Mouse (Mus musculus) 3T3-L1 (cell line): ENCODE measurements around the gene Nfib.

Experiments used
- DNase-seq: peaks from one replicate; pipeline ENCODE4 v3.0.0-alpha.2; 2015; ENCODE audit warnings: low read depth, low spot score

The Nfib gene

DNA sequence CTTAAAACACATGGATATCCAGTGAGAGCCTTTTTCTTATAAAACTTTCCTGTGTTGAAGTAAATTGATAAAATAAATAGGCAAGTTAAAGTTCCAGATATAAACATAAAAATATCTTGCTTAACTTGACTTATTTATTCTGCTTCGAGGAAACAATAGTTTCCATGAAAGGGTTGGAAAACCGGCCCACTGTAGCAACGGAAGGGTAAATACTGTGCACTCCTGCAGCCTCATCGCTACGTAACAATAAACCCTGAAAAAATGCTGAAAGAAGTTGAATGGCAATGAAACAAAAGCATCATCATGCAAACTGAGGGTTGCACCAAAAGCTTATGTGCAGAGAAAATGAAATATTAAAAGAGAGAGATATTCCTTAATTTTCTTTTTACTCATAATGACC is 203.5 kb downstream of the Nfib start:
- DNase-seq, result no peak

DNA sequence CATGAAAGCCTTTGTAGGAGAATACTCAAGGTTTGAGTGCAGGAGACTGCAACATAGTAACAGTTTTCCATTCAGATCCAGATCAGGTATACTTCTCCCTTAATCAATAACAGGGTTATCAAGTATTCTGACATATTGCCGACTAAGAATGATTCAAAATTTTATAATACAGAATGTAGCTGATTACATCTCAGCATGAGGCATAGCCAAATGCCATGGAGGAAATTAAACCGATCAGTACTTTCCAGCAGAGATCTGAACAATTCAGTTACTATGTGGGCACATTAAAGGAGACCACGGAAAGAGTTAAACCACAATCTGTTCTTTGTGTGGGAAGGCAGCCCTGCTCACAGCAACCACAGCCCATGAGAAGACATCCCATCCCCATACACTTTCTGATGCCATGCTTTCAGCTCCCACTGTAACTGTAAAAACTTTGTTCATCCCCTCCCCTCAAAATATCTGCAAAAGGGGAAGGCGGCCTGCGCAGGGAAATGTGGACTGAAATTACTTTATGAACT is 204.9 kb downstream of the Nfib start:
- peak; percentile 32 for DNase-seq

DNA sequence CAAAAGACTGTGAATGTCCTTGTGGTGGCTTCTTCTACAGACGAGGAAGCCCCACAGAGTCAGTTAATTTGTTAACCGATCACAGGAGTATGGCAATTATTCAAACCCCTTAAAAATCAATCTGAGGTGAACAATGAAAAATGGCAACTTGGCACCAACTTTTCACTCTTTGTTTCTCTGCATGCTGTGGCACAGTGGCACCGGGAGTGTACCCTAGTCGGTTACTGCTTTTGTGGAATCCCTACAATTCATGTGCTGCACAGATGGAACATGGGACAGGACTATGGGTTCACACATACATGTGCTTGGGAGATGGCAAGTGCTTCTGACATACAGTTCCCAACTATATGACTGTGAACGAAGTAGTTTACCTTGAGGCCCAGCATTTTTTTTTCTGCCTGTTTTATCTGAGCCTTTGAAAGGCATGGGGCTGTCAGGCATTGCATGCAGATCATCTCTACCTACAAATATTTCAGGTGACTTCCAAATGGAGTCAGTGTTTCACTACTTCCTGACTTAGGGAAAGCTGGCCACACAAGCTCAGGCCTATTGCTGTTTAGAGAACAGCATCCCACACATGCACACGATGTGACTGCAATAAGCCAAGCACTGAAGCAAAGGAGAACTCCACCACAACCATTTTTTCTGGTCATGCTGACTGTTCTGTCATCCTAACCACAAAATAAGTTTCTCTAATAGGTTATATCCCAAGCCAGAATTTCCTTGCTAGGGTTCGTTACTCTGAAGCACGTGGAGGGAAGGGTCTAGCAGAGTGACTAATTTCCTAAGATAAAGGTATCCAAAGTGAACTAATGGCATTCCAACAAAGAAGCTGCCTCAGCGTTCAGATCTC is 205.6 kb downstream of the Nfib start:
- no peak for DNase-seq

DNA sequence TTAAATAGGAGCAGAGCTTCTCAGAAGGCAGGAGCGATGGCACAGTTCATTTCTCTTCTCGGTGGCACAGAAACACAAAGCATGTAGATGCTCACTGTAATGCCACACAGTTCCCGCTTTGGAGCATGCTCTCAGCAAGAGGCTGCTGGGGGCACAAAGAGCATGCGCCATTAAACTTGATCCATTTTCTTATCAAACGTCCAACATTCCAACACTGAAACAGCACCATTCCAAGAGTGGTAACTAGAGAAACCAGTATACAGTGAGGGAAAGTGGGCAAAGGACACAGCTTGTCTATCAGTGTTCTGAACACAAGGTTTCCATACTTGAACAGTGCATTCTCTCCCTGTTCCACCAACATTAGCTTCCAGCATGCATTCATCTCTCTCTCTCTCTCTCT is 206.3 kb downstream of the Nfib start:
- no peak for DNase-seq

DNA sequence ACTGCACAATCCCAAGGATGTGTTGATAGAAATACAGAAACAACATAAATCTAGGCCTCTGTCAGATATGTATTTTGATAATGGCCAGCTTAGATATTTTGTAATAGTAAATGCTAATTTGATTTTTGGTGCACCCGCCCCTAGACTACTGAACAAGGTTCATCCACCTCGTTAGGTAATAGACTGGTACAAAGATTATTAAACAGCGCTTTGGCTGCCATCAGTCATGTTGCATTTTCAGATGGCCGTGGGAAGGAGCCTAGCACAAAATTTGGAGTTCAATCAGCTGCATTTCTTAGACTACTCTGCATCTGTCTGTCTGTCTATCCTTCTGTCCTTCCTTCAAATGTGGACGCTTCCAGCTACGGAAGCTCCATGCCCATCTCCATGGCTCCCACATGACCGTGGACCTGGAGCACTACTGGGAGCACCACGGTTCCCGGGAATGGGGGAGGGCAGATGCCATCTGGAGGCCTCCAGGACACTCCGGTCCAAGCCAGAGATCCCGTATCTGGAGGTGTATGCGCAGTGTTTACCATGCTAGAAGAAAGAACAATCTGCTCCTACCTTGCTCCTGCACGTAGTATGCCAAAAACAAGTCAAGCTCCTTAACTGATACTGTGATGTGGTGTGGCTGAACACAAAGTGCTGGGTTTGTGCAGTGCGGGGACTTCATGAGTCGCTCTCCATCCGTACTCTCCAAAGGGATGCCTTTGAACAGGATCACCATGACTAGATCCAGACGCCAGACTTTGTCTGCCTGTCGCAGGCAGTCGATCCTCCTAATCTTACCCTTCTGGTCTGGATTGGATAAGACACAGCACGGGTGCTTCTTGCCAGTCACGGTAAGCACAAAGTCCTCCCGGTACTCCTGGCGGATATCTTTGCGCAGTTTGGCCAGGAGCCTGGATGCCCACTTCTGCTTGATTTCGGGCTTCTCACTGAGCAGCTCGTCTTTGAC is 207.6 kb downstream of the Nfib start:
- no peak for DNase-seq

DNA sequence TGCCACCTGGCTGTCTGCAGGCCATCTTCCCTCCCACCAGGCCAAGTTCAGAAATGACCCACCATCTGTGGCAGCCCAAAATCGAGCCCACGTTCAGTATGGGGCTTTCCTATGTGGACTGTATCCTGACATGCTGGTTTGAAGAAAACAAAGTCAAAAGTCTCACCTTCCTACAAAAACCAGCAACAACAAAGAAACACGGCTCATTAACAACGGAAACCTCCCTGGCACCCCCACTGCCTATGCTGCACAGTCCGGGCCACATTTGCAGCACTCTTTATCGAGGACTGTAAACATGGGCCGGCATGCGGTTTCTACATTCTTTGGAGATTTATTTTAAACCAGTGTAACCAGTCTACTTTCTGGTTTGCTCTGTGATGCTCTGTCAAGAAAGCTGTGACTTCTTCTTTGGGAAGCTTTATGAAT is 208.4 kb downstream of the Nfib start:
- no peak for DNase-seq

DNA sequence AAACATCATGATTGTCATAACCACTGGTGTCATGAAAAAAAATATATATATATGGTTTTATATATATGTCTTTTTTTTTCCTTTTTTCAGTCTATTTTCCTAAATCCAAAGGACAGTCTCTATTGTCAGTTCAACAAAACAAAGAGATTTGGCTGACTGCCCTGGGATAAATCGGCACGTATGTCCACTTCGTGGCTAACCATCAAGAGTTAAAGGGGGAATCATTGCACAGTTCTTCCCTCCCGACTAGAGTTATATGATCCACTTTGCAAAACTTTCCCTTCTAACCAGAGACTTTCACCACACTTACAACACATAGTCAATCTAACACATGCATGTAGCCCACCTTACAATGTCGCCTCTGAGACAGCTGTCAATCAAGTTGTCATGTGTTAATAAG is 209.2 kb downstream of the Nfib start:
- no peak for DNase-seq

DNA sequence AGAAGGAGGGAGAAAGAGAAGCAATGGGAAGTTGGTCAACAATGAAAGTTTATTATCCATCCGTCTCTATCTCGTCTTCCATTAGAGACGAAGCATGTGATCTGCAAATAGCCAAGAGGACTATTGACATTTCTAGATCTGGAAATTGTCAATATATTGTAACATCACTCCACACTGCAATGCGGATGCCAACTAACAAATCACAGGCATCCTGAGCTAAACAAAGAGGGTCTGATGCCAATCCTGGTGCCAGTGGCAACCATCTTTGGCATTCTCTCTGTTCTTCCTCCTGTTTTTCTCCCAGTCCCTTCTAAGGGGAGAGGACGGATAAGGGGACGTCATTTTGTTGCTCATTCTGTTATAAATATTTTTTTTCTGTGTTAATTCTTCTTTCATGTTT is 209.9 kb downstream of the Nfib start:
- DNase-seq, result no peak

DNA sequence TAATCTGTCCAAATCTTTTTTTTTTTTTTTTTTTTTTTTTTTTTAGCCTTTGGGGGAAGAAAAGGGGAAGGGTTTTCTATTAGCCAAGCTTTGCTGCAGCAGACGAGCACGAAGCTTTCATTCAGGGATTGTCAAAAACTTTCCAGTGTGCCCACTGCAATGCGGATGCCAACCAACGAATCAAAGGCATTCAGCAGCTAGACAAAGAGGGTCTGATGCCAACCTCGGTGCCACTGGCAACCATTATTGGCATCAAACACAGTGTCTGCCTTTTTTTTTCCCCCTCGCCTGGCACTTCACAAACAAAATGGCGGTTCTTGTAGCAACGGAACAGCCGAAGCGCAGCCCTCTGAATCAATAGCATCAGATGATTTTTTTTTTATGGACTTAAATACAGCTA is 210.7 kb downstream of the Nfib start:
- no peak for DNase-seq

DNA sequence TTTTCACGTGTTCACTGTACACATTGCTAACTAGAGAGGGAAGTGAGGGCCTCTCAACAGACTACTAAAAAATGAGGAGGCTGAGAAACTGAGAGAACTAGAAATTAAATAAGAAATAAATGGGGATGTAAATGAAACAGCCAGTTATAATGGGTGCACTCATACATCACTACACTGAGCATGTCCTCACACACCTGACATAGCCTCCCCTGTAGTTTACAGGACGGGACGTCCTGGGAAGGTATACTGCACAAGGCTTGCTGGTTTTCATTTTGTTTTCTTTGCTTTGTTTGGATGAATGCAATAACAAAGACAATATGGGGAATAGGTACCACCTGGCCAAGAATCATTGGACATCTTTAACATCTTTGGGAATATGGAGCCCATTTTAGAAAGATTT is 211.1 kb downstream of the Nfib start:
- DNase-seq, result no peak

DNA sequence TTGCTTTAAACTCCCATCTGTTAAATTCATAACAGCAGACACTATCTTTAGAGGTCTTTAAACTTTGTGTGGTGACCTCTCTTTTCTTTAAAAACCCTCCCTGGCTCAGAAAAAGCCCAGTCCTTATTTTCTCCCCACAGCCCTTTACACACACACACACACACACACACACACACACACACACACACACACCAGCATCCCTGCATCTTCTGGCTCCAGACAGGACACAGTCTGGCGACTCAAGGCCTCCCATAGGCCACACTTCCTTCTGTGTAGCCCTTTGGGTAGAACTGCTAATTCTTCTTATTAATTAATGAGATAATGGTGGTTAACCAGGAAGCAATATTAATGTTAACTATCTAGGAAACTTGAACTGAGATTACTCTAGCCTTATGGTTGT is 211.7 kb downstream of the Nfib start:
- DNase-seq, result no peak

DNA sequence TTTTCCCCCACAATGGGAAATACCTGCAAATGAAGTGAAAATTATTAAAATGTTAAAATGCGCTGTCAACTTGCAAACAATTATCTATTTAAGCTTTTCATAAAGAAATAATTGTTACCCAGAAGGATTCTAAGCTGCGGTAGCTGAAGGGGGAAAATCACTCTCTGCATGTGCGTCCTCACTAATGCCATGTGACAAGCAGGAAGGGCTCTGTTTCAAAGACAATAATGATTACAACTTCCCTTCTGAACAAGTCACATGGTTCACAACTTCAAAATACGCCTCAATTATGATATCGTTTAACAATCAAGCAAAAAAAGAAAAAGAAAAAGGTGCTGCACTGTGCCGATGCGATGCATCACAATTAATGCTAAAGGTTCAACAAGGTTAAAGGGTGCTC is 212.2 kb downstream of the Nfib start:
- no peak for DNase-seq

DNA sequence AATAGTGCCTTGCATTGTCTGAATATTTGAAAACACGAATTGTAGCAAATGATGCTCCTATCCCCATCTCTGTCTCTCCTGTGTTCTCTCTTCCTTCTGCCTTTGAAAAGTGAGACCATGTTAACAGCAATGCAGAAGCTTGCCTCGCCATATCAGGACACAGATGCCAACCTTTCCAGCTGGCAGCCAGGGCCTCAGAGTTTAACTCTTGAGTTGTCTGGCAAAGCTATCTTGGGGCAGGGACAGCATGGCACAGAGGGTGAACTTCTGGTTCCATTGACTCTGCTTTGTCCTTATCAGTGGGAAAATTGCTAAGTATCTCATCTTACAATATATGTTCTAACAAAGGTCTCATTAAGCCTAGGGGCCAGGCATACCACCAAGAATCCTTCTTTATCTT is 212.8 kb downstream of the Nfib start:
- no peak for DNase-seq

DNA sequence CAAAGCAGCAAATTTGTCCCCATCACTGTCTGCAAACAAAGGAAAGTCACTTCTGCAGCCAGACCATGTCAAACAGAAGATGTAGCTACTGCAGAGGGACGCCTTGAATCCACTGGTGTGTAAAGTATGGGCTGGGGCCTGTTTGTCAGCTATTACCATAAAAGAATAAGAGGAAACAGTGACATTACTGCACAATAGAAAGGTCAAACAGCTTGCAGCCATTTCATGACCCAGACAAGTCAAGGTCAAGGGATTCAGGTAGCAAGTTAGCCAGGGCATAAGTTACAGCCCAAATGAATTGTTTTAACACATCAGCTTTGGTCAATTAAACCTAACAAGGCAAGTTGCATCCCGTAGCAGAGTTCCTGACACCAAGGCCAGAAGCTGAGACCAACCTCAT is 215.6 kb downstream of the Nfib start:
- no peak for DNase-seq

DNA sequence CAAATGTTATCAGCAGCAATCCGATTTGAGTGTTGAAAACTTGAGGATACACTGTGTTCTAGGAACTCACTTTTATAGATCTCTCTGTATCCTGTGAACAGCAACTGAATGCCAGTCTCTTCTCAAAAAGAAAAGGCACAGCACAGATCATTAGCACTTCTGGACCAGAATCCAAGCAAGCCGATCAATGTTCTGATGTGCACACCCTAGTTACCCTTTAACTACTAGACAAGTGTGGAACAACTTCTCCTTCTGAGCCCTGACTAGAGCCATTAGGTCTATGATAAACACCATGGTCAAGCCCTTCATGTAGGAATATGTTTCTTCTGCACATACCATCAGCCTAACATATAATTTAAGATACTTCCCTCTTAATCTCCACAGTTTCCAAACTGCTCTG is 219.6 kb downstream of the Nfib start:
- no peak for DNase-seq

DNA sequence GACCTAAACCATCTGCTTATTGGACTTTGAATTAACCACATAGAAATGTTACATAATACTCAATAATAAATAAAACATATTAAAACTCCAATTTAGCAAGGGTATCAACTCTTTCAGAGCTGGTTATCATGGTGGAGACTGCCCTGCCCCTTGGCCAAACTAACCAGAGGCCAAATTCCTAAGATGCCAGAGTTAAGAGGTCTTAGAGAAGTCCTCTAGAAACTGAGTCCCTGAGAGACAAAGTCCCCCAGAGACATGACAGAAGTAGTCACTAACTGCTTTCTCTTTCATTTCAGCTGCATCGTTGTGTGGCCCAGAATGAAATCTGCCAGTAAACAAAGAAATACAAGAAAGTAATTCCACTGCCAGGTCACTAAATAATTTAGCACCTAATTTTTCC is 221.7 kb downstream of the Nfib start:
- peak; percentile 46 for DNase-seq

DNA sequence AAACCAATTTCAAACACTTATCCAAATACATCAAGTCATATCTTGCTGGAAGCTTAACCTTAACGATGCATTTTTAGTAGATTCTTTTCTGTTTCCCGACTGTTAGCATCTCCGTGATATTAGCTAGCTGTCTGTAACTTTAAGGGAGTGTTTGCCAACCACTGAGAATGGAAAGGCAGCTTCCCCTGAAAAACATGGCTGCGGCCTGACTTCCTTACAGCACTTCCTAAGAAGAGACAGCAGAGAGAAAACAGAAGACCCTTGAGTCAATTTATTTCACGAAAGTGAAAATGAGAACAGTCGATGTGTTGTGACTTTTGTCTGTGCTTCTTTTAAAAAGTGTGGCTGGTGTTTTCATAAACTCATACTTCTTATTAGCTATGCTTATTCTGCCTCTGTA is 222.3 kb downstream of the Nfib start:
- DNase-seq, result no peak

DNA sequence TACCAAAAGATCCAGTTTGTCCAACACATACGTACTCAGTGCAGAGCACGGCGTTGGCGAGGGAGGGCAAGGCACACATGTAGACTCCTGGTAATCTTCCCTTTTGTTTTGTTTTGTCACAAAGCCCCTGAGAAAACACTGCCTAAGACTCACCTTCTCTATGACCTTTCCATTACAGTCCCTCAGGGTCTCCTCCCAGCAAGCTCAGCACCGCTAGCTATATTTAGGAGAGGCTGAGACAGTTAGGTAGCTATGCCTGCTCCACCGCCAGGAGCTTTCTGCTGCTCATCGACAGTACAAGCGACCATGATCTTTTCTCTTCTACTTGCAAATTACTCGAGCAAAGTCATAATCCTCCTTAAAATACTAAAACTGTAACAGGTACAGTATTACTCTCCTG is 224.9 kb downstream of the Nfib start:
- no peak for DNase-seq

DNA sequence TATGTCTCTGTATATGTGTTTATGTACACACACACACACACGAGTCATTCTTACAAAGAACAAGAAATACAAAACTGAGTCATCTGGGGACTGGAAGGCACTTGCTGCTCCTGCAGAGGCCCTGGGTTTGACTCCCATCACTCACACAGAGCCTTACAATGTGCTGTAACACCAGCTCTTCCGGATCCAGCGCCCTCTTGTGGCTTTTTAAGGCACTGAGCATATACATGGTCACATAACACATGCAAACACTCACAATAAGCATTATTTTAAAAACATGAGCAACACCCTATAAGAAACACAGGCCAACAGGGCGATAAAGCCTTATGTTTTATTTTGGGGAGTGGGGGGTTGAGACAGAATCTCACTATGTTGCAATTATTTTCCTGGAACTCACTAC is 226.2 kb downstream of the Nfib start:
- DNase-seq, result no peak

DNA sequence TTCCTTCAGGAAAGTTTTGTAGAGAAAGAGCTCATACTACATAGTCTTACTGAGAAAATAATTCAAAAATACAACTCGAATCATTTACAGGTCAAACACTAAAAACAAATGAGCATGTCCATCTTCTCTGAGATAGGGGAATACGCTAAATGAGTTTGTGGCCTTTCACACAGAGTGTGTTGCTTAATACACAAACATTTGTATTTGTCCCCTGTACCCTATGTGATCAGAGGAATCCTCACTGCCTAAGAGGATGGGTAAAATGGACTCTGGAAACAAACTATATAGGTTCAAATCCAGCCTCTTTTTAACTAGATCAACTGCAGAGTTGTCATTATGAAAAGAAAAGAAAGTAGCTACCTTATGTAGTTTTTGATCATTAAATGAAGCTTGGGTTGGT is 227.8 kb downstream of the Nfib start:
- no peak for DNase-seq

DNA sequence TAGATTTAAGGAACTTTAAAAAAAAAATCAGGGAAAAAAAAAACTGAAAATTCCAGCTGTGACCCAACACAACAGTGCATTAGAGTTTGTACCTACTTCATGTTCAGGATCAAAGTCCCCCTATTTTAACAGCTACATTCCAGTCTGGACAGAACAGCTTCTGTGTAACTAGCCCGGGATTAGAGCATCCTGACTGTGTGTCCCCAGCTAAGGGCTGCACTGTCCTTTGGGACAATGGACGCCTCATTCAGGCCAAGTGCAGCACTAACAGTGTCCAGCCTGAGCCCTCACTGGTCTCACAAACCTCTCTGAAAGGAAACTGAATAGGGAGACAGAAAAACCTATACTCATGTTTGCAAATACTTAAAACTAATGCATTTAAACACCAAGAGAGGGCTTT is 229.1 kb downstream of the Nfib start:
- DNase-seq, result no peak

DNA sequence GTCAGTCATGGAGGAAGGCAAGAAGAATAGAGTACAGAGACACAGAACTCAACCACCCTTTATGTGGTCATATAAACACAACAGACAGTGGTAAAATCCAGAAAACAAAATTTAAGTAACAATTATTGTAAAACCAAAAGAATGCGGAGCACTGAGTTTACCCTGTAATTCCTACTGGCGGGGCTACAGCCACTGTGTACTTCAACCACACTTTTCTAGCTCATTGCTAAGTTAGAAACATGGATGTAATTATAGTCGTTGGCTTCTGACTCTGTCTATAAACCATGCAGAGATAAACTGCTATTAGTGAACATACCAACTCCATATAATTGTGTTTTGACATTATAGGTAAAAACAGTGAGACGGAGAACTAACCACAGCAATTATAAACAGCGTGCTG is 231.2 kb downstream of the Nfib start:
- no peak for DNase-seq

DNA sequence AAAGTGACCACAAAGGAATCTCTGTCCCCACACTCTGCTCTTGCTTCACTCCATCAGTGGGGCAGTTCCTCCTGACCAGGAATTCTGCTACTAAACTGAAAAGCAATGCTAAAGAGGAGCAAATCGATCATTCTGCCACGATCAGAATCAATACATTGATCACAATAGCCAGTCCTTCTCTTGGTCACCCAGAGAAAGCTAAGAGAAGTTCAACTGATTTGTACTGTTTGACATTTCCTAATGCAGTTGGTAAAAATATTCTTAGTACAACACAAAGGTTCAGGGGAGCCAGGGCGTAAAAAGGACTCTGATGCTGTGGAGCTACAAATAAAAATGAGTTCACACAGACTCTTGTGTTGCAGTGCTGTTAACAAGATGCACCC is 234.6 kb downstream of the Nfib start:
- DNase-seq, result no peak
